Mouse (Mus musculus): ENCODE measurements around the gene Pds5b. TPM values are rescaled to one million over a fixed set of nuclear protein-coding genes. Genes with fewer than 3 reads are reported as not detected.
A peak's percentile ranks its signal among the peaks of the same experiment; 100 is the strongest.

Pds5b gene
- polyA plus RNA-seq, 1 experiment: 63.4 TPM

- Histone ChIP-seq H3K27ac (ENCODE audit: insufficient read depth, low read length) (no peak overlapping the region), H3K9ac (ENCODE audit: low read depth, poor library complexity, severe bottlenecking) (no peak overlapping the region)
- TF ChIP-seq EP300 (IDR thresholded peaks at IDR 0.05; ENCODE audit: insufficient read depth, low read depth, low read length) (no peak), CTCF (IDR thresholded peaks at IDR 0.05; ENCODE audit: low read depth, low read length) (no peak), POLR2A (IDR thresholded peaks at IDR 0.05; ENCODE audit: insufficient read depth, low read length) (no peak)
These were observed 145.3 kb downstream of the Pds5b start for GRCm38 (mm10) chr5:150818886-150819285.

DNA sequence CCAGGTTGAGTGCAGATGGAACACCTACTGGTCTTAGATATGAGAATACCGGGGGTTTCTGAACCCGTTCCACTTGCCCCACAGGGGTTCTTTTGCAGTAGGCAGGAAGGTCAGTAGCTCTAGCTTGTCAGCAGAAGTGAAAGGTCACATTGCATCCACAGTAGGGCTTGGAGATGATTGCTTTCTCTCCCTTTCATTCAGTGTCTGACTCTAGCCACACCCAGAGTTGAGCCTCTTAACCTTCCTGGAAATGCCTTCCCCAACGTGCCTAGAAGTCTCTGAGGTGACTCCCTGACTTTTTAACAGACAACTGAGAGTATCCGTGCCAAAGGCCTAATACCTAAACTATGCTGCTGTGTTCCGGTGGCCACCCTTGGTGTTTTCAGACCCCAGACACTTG, 146.0 kb downstream of the Pds5b start:
- Histone ChIP-seq H3K27me3 (ENCODE audit: control insufficient read depth, insufficient read depth, low read length, poor library complexity, severe bottlenecking) (no peaks in the 10 kb centered on the region), H3K4me1 (ENCODE audit: control insufficient read depth, insufficient read depth, low read length) (peaks cover 10% of the 10 kb centered on the region), H3K9me3 (replicated peaks; ENCODE audit: control insufficient read depth, insufficient read depth, low read length, poor library complexity, severe bottlenecking) (no peaks in the 10 kb centered on the region), H3K36me3 (ENCODE audit: control insufficient read depth, insufficient read depth, low read length, poor library complexity, severe bottlenecking) (no peaks in the 10 kb centered on the region), H3K4me3 (ENCODE audit: low read depth, low read length) (no peak overlapping the region), H3K27ac (ENCODE audit: insufficient read depth, low read length) (peak overlapping the region; percentile 37; the same call in 1 of the 2 replicates), H3K9ac (ENCODE audit: low read depth, poor library complexity, severe bottlenecking) (no peak overlapping the region)
- peak; percentile 73; the same call in 1 of the 2 replicates for TF ChIP-seq EP300 (IDR thresholded peaks at IDR 0.05; ENCODE audit: insufficient read depth, low read depth, low read length)
- no peak for TF ChIP-seq POLR2A (IDR thresholded peaks at IDR 0.05; ENCODE audit: insufficient read depth, low read length)
- TF ChIP-seq CTCF (IDR thresholded peaks at IDR 0.05; ENCODE audit: low read depth, low read length): no peak

More at GRCm38 (mm10) chr5:150818886-150819285, 145.3 kb downstream of the Pds5b start:
- peaks cover 10% of the 10 kb centered on the region for H3K4me1 ChIP-seq (ENCODE audit: control insufficient read depth, insufficient read depth, low read length)
- H3K36me3 ChIP-seq (ENCODE audit: control insufficient read depth, insufficient read depth, low read length, poor library complexity, severe bottlenecking): no peaks in the 10 kb centered on the region
- no peaks in the 10 kb centered on the region for H3K9me3 ChIP-seq (replicated peaks; ENCODE audit: control insufficient read depth, insufficient read depth, low read length, poor library complexity, severe bottlenecking)
- H3K4me3 ChIP-seq (ENCODE audit: low read depth, low read length): no peak overlapping the region
- no peaks in the 10 kb centered on the region for H3K27me3 ChIP-seq (ENCODE audit: control insufficient read depth, insufficient read depth, low read length, poor library complexity, severe bottlenecking)

- Histone ChIP-seq H3K9ac (ENCODE audit: low read depth, poor library complexity, severe bottlenecking) (no peak overlapping the region), H3K27me3 (ENCODE audit: control insufficient read depth, insufficient read depth, low read length, poor library complexity, severe bottlenecking) (no peaks in the 10 kb centered on the region), H3K4me1 (ENCODE audit: control insufficient read depth, insufficient read depth, low read length) (peaks cover 7% of the 10 kb centered on the region), H3K36me3 (ENCODE audit: control insufficient read depth, insufficient read depth, low read length, poor library complexity, severe bottlenecking) (no peaks in the 10 kb centered on the region), H3K27ac (ENCODE audit: insufficient read depth, low read length) (no peak overlapping the region), H3K4me3 (ENCODE audit: low read depth, low read length) (no peak overlapping the region), H3K9me3 (replicated peaks; ENCODE audit: control insufficient read depth, insufficient read depth, low read length, poor library complexity, severe bottlenecking) (no peaks in the 10 kb centered on the region)
- no peak for TF ChIP-seq POLR2A (IDR thresholded peaks at IDR 0.05; ENCODE audit: insufficient read depth, low read length)
These were observed 147.6 kb downstream of the Pds5b start for GRCm38 (mm10) chr5:150821152-150821551.

DNA sequence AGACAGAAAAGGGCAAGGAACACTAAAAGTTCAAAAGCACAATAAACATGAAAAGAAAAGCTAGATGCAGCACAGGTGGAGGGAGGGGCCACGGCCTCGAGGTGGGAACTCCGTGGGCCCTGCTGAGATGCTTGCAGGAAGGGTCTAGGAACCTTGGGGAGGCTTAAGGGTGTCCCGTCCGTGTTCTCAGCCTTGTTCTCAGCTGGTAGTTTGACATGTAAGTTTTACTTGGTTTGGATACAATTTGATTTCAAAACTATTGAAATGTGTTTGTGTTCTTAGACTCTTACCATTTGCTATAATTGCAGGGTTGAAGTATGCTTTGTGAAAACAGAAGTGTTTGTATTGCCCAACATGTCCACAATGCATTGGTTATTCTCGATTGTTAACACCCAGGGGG, 149.2 kb downstream of the Pds5b start:
- H3K9ac ChIP-seq (ENCODE audit: low read depth, poor library complexity, severe bottlenecking): no peak overlapping the region

DNA sequence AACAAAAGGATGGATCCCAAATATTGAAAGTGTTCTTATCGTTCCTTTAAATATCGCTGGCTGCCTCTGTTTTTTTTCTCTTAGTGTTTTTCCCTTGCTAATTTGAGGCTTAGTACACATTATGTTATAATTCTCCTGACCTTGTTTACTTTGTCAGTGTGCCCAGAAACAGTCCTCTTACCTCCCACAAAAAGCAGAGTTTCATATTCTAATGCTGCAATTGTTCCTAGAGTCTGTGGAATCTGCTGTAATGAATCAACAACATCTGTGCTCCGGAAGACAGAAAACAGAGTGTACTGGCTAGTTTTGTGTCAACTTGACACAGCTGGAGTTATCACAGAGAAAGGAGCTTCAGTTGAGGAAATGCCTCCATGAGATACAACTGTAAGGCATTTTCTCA, 149.8 kb downstream of the Pds5b start:
- no peaks in the 10 kb centered on the region for H3K27me3 ChIP-seq (ENCODE audit: control insufficient read depth, insufficient read depth, low read length, poor library complexity, severe bottlenecking)
- TF ChIP-seq EP300 (IDR thresholded peaks at IDR 0.05; ENCODE audit: insufficient read depth, low read depth, low read length) (no peak), CTCF (IDR thresholded peaks at IDR 0.05; ENCODE audit: low read depth, low read length) (no peak), POLR2A (IDR thresholded peaks at IDR 0.05; ENCODE audit: insufficient read depth, low read length) (no peak)
- no peaks in the 10 kb centered on the region for H3K36me3 ChIP-seq (ENCODE audit: control insufficient read depth, insufficient read depth, low read length, poor library complexity, severe bottlenecking)
- no peaks in the 10 kb centered on the region for H3K9me3 ChIP-seq (replicated peaks; ENCODE audit: control insufficient read depth, insufficient read depth, low read length, poor library complexity, severe bottlenecking)
- no peak overlapping the region for H3K4me3 ChIP-seq (ENCODE audit: low read depth, low read length)
- no peak overlapping the region for H3K9ac ChIP-seq (ENCODE audit: low read depth, poor library complexity, severe bottlenecking)
- no peak overlapping the region for H3K27ac ChIP-seq (ENCODE audit: insufficient read depth, low read length)
- peaks cover 7% of the 10 kb centered on the region for H3K4me1 ChIP-seq (ENCODE audit: control insufficient read depth, insufficient read depth, low read length)

More for the DNA sequence above, 149.2 kb downstream of the Pds5b start:
- H3K36me3 ChIP-seq (ENCODE audit: control insufficient read depth, insufficient read depth, low read length, poor library complexity, severe bottlenecking): no peaks in the 10 kb centered on the region
- TF ChIP-seq POLR2A (IDR thresholded peaks at IDR 0.05; ENCODE audit: insufficient read depth, low read length) (no peak), EP300 (IDR thresholded peaks at IDR 0.05; ENCODE audit: insufficient read depth, low read depth, low read length) (no peak), CTCF (IDR thresholded peaks at IDR 0.05; ENCODE audit: low read depth, low read length) (no peak)
- no peak overlapping the region for H3K4me3 ChIP-seq (ENCODE audit: low read depth, low read length)
- no peak overlapping the region for H3K27ac ChIP-seq (ENCODE audit: insufficient read depth, low read length)
- no peaks in the 10 kb centered on the region for H3K9me3 ChIP-seq (replicated peaks; ENCODE audit: control insufficient read depth, insufficient read depth, low read length, poor library complexity, severe bottlenecking)
- no peaks in the 10 kb centered on the region for H3K27me3 ChIP-seq (ENCODE audit: control insufficient read depth, insufficient read depth, low read length, poor library complexity, severe bottlenecking)
- peaks cover 7% of the 10 kb centered on the region for H3K4me1 ChIP-seq (ENCODE audit: control insufficient read depth, insufficient read depth, low read length)

GRCm38 (mm10) chr5:150829499-150829898, 156.0 kb downstream of the Pds5b start:
- no peak overlapping the region for H3K27ac ChIP-seq (ENCODE audit: insufficient read depth, low read length)
- H3K4me3 ChIP-seq (ENCODE audit: low read depth, low read length): no peak overlapping the region
- H3K27me3 ChIP-seq (ENCODE audit: control insufficient read depth, insufficient read depth, low read length, poor library complexity, severe bottlenecking): no peaks in the 10 kb centered on the region
- no peaks in the 10 kb centered on the region for H3K9me3 ChIP-seq (replicated peaks; ENCODE audit: control insufficient read depth, insufficient read depth, low read length, poor library complexity, severe bottlenecking)
- H3K9ac ChIP-seq (ENCODE audit: low read depth, poor library complexity, severe bottlenecking): no peak overlapping the region
- TF ChIP-seq CTCF (IDR thresholded peaks at IDR 0.05; ENCODE audit: low read depth, low read length) (no peak), EP300 (IDR thresholded peaks at IDR 0.05; ENCODE audit: insufficient read depth, low read depth, low read length) (no peak), POLR2A (IDR thresholded peaks at IDR 0.05; ENCODE audit: insufficient read depth, low read length) (no peak)
- H3K36me3 ChIP-seq (ENCODE audit: control insufficient read depth, insufficient read depth, low read length, poor library complexity, severe bottlenecking): no peaks in the 10 kb centered on the region
- H3K4me1 ChIP-seq (ENCODE audit: control insufficient read depth, insufficient read depth, low read length): peaks cover 2% of the 10 kb centered on the region

All from ES-Bruce4 (cell line).